Mouse (Mus musculus) neural tube, embryonic 11.5 days (tissue): ENCODE measurements around the gene Adipoq. TPM values are rescaled to one million over a fixed set of nuclear protein-coding genes. Genes with fewer than 3 reads are reported as not detected.

ENCODE experiments used
- ATAC-seq: fragments of 200-750 bp; cut with Nextera tagmentation; 2 replicates; pipeline ENCODE4 v1.8.0; 2017; ENCODE audit warnings: moderate number of reproducible peaks, mild to moderate bottlenecking, moderate TSS enrichment, moderate library complexity; ENCODE audit not compliant: insufficient read depth, low FRiP score, low TSS enrichment
- DNase-seq: peaks from one replicate; pipeline ENCODE4 v3.0.0-alpha.2; 2015; ENCODE audit warnings: low spot score
- H3K27ac ChIP-seq: fragments of 300-500 bp; sonication (generic); 2 replicates; pipeline ENCODE4 v1.5.1; 2014; ENCODE audit warnings: low read depth, mild to moderate bottlenecking, low read length
- H3K27me3 ChIP-seq: fragments of 300-500 bp; sonication (generic); 2 replicates; pipeline ENCODE4 v1.6.1; 2014; ENCODE audit warnings: mild to moderate bottlenecking, low read length, mixed read lengths; ENCODE audit not compliant: control insufficient read depth, insufficient read depth
- H3K36me3 ChIP-seq: fragments of 300-500 bp; sonication (generic); 2 replicates; pipeline ENCODE4 v1.6.1; 2014; ENCODE audit warnings: mild to moderate bottlenecking, low read length, moderate library complexity, mixed read lengths; ENCODE audit not compliant: control insufficient read depth, insufficient read depth
- H3K4me1 ChIP-seq: fragments of 300-500 bp; sonication (generic); 2 replicates; pipeline ENCODE4 v1.6.1; 2014; ENCODE audit warnings: low read length, mixed read lengths; ENCODE audit not compliant: control insufficient read depth, insufficient read depth
- H3K4me2 ChIP-seq: fragments of 300-500 bp; sonication (generic); 2 replicates; pipeline ENCODE4 v1.6.1; 2014; ENCODE audit warnings: low read depth, mild to moderate bottlenecking, moderate library complexity
- H3K4me3 ChIP-seq: fragments of 300-500 bp; sonication (generic); 2 replicates; pipeline ENCODE4 v1.5.1; 2014; ENCODE audit warnings: low read depth, low read length
- H3K9ac ChIP-seq: fragments of 300-500 bp; sonication (generic); 2 replicates; pipeline ENCODE4 v1.6.1; 2014; ENCODE audit warnings: mild to moderate bottlenecking, low read length
- H3K9me3 ChIP-seq: fragments of 300-500 bp; sonication (generic); 2 replicates; pipeline ENCODE4 v1.6.1; 2016; ENCODE audit warnings: low read length; ENCODE audit not compliant: control insufficient read depth
- WGBS: fragments of 180-500 bp; shearing (Covaris S2); extraction: QIAGEN DNeasy Blood & Tissue Kit; methylation state at CpG from one replicate; pipeline ENCODE4 v1.1.7; 2014; 5-methylcytosine and 5-hydroxymethylcytosine counted together
- polyA plus RNA-seq: library from polyadenylated mRNA; unstranded; fragments of >200 nt; fragmentation: Nextera tagmentation; extraction: Ambion mirVana; gene quantifications from 2 replicates; pipeline ENCODE4 v1.2.1, GENCODE M21; 2014

Adipoq gene
- polyA plus RNA-seq, 1 experiment from 2014 or later, result not detected

GRCm38 (mm10) chr16:23145211-23145610 is 1.1 kb upstream of the Adipoq start:
- DNase-seq (no peak), ATAC-seq (no peak)
- no peak overlapping the region for H3K4me2 ChIP-seq
- WGBS, result 78% methylated on average over 5 of the region's 5 CpGs
- H3K9me3 ChIP-seq, result no peaks in the 10 kb centered on the region
- H3K27ac ChIP-seq, result no peak overlapping the region
- H3K27me3 ChIP-seq, result no peaks in the 10 kb centered on the region
- H3K4me3 ChIP-seq, result no peak overlapping the region
- H3K36me3 ChIP-seq, result no peaks in the 10 kb centered on the region
- H3K4me1 ChIP-seq, result no peaks in the 10 kb centered on the region
- no peak overlapping the region for H3K9ac ChIP-seq

- no peaks in the 10 kb centered on the region for H3K4me1 ChIP-seq
- WGBS, result 69% methylated on average over 2 of the region's 2 CpGs
- DNase-seq (no peak), ATAC-seq (no peak)
- no peak overlapping the region for H3K4me3 ChIP-seq
- no peaks in the 10 kb centered on the region for H3K36me3 ChIP-seq
- H3K4me2 ChIP-seq, result no peak overlapping the region
- H3K9me3 ChIP-seq, result no peaks in the 10 kb centered on the region
- no peak overlapping the region for H3K27ac ChIP-seq
- no peaks in the 10 kb centered on the region for H3K27me3 ChIP-seq
- no peak overlapping the region for H3K9ac ChIP-seq
Measured at GRCm38 (mm10) chr16:23148936-23149335, 2.6 kb downstream of the Adipoq start.

- WGBS, result 86% methylated on average over 8 of the region's 8 CpGs
- H3K27me3 ChIP-seq, result no peaks in the 10 kb centered on the region
- no peaks in the 10 kb centered on the region for H3K9me3 ChIP-seq
- H3K27ac ChIP-seq, result no peak overlapping the region
- H3K4me1 ChIP-seq, result no peaks in the 10 kb centered on the region
- no peak overlapping the region for H3K9ac ChIP-seq
- H3K4me3 ChIP-seq, result no peak overlapping the region
- DNase-seq, result no peak
- no peak overlapping the region for H3K4me2 ChIP-seq
- ATAC-seq, result no peak
- H3K36me3 ChIP-seq, result no peaks in the 10 kb centered on the region
Measured at GRCm38 (mm10) chr16:23149396-23149795, 3.1 kb downstream of the Adipoq start.

- Histone ChIP-seq H3K36me3 (no peaks in the 10 kb centered on the region), H3K4me1 (no peaks in the 10 kb centered on the region), H3K9me3 (no peaks in the 10 kb centered on the region), H3K27ac (no peak overlapping the region), H3K27me3 (no peaks in the 10 kb centered on the region), H3K4me3 (no peak overlapping the region), H3K9ac (no peak overlapping the region), H3K4me2 (no peak overlapping the region)
- WGBS, result 31% methylated on average over 2 of the region's 2 CpGs
- DNase-seq, result no peak
- no peak for ATAC-seq
Measured at GRCm38 (mm10) chr16:23151423-23151822, 5.1 kb downstream of the Adipoq start.

- no peaks in the 10 kb centered on the region for H3K9me3 ChIP-seq
- H3K27me3 ChIP-seq, result no peaks in the 10 kb centered on the region
- no peak overlapping the region for H3K4me3 ChIP-seq
- ATAC-seq (no peak), DNase-seq (no peak)
- whole genome bisulfite sequencing, result 73% methylated on average over 5 of the region's 5 CpGs
- no peaks in the 10 kb centered on the region for H3K36me3 ChIP-seq
- H3K4me2 ChIP-seq, result no peak overlapping the region
- no peak overlapping the region for H3K27ac ChIP-seq
- H3K4me1 ChIP-seq, result no peaks in the 10 kb centered on the region
- H3K9ac ChIP-seq, result no peak overlapping the region
Measured at GRCm38 (mm10) chr16:23154261-23154660, 7.9 kb downstream of the Adipoq start.

- ATAC-seq (no peak), DNase-seq (no peak)
- Histone ChIP-seq H3K27me3 (no peaks in the 10 kb centered on the region), H3K27ac (no peak overlapping the region), H3K4me2 (no peak overlapping the region), H3K9ac (no peak overlapping the region), H3K9me3 (no peaks in the 10 kb centered on the region), H3K4me3 (no peak overlapping the region), H3K4me1 (no peaks in the 10 kb centered on the region), H3K36me3 (no peaks in the 10 kb centered on the region)
- 94% methylated on average over 13 of the region's 13 CpGs for WGBS
Measured at GRCm38 (mm10) chr16:23157013-23157412, 10.7 kb downstream of the Adipoq start.

- Histone ChIP-seq H3K4me1 (no peaks in the 10 kb centered on the region), H3K27me3 (no peaks in the 10 kb centered on the region), H3K27ac (no peak overlapping the region), H3K36me3 (no peaks in the 10 kb centered on the region), H3K9me3 (no peaks in the 10 kb centered on the region), H3K4me3 (no peak overlapping the region), H3K4me2 (no peak overlapping the region), H3K9ac (no peak overlapping the region)
- ATAC-seq, result no peak
- 88% methylated on average over 7 of the region's 7 CpGs for WGBS
- no peak for DNase-seq
Measured at GRCm38 (mm10) chr16:23158292-23158691, 12.0 kb downstream of the Adipoq start.

GRCm38 (mm10) chr16:23158957-23159356 is 12.6 kb downstream of the Adipoq start:
- H3K9me3 ChIP-seq, result no peaks in the 10 kb centered on the region
- ATAC-seq, result no peak
- no peaks in the 10 kb centered on the region for H3K27me3 ChIP-seq
- no peak overlapping the region for H3K27ac ChIP-seq
- 81% methylated on average over 2 of the region's 2 CpGs for WGBS
- H3K4me1 ChIP-seq, result no peaks in the 10 kb centered on the region
- H3K4me3 ChIP-seq, result no peak overlapping the region
- H3K36me3 ChIP-seq, result no peaks in the 10 kb centered on the region
- DNase-seq, result no peak
- H3K4me2 ChIP-seq, result no peak overlapping the region
- H3K9ac ChIP-seq, result no peak overlapping the region

- ATAC-seq (no peak), DNase-seq (no peak)
- no peak overlapping the region for H3K4me2 ChIP-seq
- H3K36me3 ChIP-seq, result no peaks in the 10 kb centered on the region
- no peaks in the 10 kb centered on the region for H3K9me3 ChIP-seq
- no peak overlapping the region for H3K4me3 ChIP-seq
- no peak overlapping the region for H3K27ac ChIP-seq
- H3K4me1 ChIP-seq, result no peaks in the 10 kb centered on the region
- WGBS, result 72% methylated on average over 2 of the region's 2 CpGs
- H3K9ac ChIP-seq, result no peak overlapping the region
- no peaks in the 10 kb centered on the region for H3K27me3 ChIP-seq
Measured at GRCm38 (mm10) chr16:23159749-23160148, 13.4 kb downstream of the Adipoq start.
